Mouse (Mus musculus) liver, embryonic 11.5 days (tissue): Measurements from ENCODE around the gene 9130213A22Rik. TPM values are rescaled to one million over a fixed set of nuclear protein-coding genes. Genes with fewer than 3 reads are reported as not detected.

Experiments used
- ATAC-seq: fragments of 200-750 bp; cut with Nextera tagmentation; replicated peaks from 2 replicates; pipeline ENCODE4 v1.8.0; 2017; ENCODE audit warnings: moderate number of reproducible peaks, mild to moderate bottlenecking, moderate TSS enrichment, moderate library complexity; ENCODE audit not compliant: low FRiP score
- DNase-seq: peaks from one replicate; pipeline ENCODE4 v3.0.0-alpha.2; 2017; ENCODE audit warnings: low spot score
- H3K27ac ChIP-seq: fragments of 300-500 bp; sonication (generic); 2 replicates; pipeline ENCODE4 v1.5.1; 2014; ENCODE audit warnings: mild to moderate bottlenecking, low read depth, low read length, control low read depth
- H3K27me3 ChIP-seq: fragments of 300-500 bp; sonication (generic); replicated peaks from 2 replicates; pipeline ENCODE4 v1.6.1; 2014; ENCODE audit warnings: low read length, mixed read lengths; ENCODE audit not compliant: control insufficient read depth, insufficient read depth
- H3K36me3 ChIP-seq: fragments of 300-500 bp; sonication (generic); 2 replicates; pipeline ENCODE4 v1.6.1; 2014; ENCODE audit warnings: mild to moderate bottlenecking, low read length, moderate library complexity, mixed read lengths; ENCODE audit not compliant: control insufficient read depth, insufficient read depth
- H3K4me1 ChIP-seq: fragments of 300-500 bp; sonication (generic); replicated peaks from 2 replicates; pipeline ENCODE4 v1.6.1; 2014; ENCODE audit warnings: low read length, mixed read lengths; ENCODE audit not compliant: control insufficient read depth, insufficient read depth
- H3K4me2 ChIP-seq: fragments of 300-500 bp; sonication (generic); 2 replicates; pipeline ENCODE4 v1.6.1; 2014; ENCODE audit warnings: mild to moderate bottlenecking, control low read depth, moderate library complexity
- H3K4me3 ChIP-seq: fragments of 300-500 bp; sonication (generic); 2 replicates; pipeline ENCODE4 v1.5.1; 2014; ENCODE audit warnings: low read depth, low read length, control low read depth
- H3K9ac ChIP-seq: fragments of 300-500 bp; sonication (generic); 2 replicates; pipeline ENCODE4 v1.6.1; 2014; ENCODE audit warnings: low read depth, low read length, control low read depth
- H3K9me3 ChIP-seq: fragments of 300-500 bp; sonication (generic); 2 replicates; pipeline ENCODE4 v1.6.1; 2016; ENCODE audit warnings: low read length, inconsistent platforms, mixed read lengths; ENCODE audit not compliant: control insufficient read depth
- WGBS: fragments of 180-500 bp; shearing (Covaris S2); extraction: QIAGEN DNeasy Blood & Tissue Kit; methylation state at CpG from one replicate; pipeline ENCODE4 v1.1.7; 2014; 5-methylcytosine and 5-hydroxymethylcytosine counted together
- polyA plus RNA-seq: library from polyadenylated mRNA; unstranded; fragments of >200 nt; fragmentation: Nextera tagmentation; extraction: Ambion mirVana; gene quantifications from 2 replicates; pipeline ENCODE4 v1.2.1, GENCODE M21; 2014

Gene 9130213A22Rik
- polyA plus RNA-seq, 1 experiment from 2014 or later = 0.10 TPM

DNA sequence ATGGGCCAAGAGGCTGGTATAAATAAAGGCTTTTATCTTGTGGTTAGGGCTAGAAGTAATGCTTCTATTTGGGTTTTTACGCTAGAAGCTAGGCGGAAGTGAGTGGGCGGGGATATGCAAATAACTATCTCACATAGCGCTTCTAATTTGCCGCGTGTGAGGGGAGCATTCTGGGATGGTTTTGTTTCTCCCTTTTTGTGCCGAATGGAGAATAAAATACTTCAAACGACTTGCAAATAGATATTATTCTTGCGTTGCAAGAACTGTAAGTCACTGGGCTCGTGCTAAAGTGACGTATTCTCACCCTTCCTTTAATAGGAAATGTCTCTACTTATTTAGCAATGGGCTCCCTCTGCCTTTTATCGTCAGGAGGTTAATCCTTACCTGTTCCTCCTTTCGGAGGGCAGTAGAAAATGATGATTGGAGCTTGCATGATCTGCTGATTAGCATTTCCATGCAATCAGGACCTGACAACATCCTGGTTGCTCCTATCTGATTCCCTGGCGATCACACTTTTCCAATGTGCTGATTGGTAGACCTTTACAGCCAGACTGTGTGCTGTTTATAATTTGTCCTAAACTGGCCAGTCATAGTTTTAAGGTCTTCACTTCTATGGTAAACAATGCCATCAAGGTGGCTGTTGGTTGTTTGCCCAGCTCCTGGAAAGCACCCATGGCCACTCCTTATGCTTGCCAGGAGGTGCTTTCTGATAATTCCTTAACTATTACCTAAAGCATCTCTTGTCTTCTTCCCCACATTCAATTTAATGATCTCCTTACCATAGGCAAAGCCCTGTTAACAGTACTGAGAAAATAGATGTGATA lies 49.1 kb downstream of the 9130213A22Rik start:
- peak overlapping the region; percentile 95 for H3K27ac ChIP-seq
- under 1% methylated on average over 14 of the region's 14 CpGs for WGBS
- peak; percentile 70 for DNase-seq
- peak overlapping the region; percentile 90 for H3K4me2 ChIP-seq
- ATAC-seq = peak; percentile 81
- no peaks in the 10 kb centered on the region for H3K27me3 ChIP-seq
- peak overlapping the region; percentile 67 for H3K9ac ChIP-seq
- H3K9me3 ChIP-seq = no peaks in the 10 kb centered on the region
- H3K36me3 ChIP-seq = no peaks in the 10 kb centered on the region
- peak overlapping the region; percentile 33 for H3K4me3 ChIP-seq
- peaks cover 24% of the 10 kb centered on the region for H3K4me1 ChIP-seq

DNA sequence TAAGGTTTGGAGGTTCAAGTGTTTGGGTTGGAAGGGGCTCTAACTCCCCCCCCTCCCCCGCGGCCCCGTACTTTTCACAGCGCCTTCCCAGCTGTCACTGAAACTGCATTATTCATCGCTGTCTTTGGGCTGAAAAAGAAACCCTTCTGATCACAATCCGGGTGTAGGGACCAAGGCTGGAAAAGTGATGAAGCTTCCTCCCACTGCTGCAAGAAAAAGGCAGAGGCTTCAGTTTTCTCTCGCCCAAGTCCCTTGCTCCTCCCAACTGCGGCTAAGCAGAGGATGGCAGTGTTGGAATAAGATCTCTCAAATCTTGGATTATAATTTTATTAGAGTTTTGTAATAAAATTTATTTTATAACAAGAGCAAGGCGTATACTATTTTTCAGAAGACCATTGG lies 49.7 kb downstream of the 9130213A22Rik start:
- H3K4me3 ChIP-seq = peak overlapping the region; percentile 33
- no peaks in the 10 kb centered on the region for H3K27me3 ChIP-seq
- ATAC-seq (no peak), DNase-seq (no peak)
- peaks cover 25% of the 10 kb centered on the region for H3K4me1 ChIP-seq
- H3K36me3 ChIP-seq = no peaks in the 10 kb centered on the region
- H3K4me2 ChIP-seq = peak overlapping the region; percentile 90
- 18% methylated on average over 9 of the region's 9 CpGs for WGBS
- H3K9me3 ChIP-seq = no peaks in the 10 kb centered on the region
- H3K27ac ChIP-seq = peak overlapping the region; percentile 95
- H3K9ac ChIP-seq = peak overlapping the region; percentile 67

DNA sequence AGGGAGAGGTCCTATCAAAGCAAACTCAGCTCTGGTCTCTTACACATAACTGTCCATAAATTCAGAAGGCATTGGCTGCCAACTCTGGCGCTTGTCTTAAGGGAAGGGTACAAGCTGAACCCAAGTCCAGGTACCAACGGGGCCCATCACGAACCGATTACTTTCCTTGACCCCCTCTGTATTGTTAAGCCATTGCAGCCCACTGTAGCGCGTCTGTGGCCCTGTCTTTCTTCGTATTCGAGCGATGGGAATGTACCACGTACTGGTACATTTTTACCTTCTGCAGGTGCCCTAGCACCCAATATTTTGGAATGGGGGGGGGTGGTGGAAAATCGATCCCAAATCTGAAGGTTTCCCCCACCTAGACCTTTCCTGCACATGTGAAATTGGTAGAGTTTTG lies 50.2 kb downstream of the 9130213A22Rik start:
- DNase-seq (no peak), ATAC-seq (no peak)
- H3K4me3 ChIP-seq = peak overlapping the region; percentile 33; the same call in 1 of the 2 replicates
- no peaks in the 10 kb centered on the region for H3K36me3 ChIP-seq
- 83% methylated on average over 11 of the region's 11 CpGs for WGBS
- H3K4me1 ChIP-seq = peaks cover 29% of the 10 kb centered on the region
- H3K27ac ChIP-seq = no peak overlapping the region; the same call in 1 of the 2 replicates
- no peaks in the 10 kb centered on the region for H3K9me3 ChIP-seq
- peak overlapping the region; percentile 27; the same call in 1 of the 2 replicates for H3K9ac ChIP-seq
- no peaks in the 10 kb centered on the region for H3K27me3 ChIP-seq
- H3K4me2 ChIP-seq = peak overlapping the region; percentile 90

DNA sequence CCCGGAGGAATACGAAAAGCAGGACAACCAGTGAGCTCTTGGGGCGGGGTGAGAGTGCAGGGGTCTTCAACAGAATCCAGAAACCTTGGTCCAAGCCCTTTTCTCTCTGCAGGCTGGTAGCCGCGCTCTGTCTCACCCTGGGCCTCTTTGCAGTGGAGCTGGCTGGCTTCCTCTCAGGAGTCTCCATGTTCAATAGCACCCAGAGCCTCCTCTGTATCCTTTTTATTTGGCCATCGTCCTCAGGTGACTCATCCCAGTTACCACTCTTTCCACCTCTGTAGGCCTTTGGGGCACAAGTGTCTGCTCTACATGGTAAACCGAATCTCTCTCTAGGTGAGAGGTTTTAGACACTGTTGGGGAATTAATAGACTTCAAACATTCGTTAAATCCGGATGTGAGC lies 51.1 kb downstream of the 9130213A22Rik start:
- Histone ChIP-seq H3K4me2 (peak overlapping the region; percentile 90), H3K4me3 (peak overlapping the region; percentile 70), H3K9me3 (no peaks in the 10 kb centered on the region), H3K27me3 (no peaks in the 10 kb centered on the region), H3K36me3 (no peaks in the 10 kb centered on the region), H3K4me1 (peaks cover 37% of the 10 kb centered on the region), H3K27ac (peak overlapping the region; percentile 68), H3K9ac (peak overlapping the region; percentile 69)
- 29% methylated on average over 9 of the region's 9 CpGs for WGBS
- ATAC-seq (no peak), DNase-seq (no peak)

DNA sequence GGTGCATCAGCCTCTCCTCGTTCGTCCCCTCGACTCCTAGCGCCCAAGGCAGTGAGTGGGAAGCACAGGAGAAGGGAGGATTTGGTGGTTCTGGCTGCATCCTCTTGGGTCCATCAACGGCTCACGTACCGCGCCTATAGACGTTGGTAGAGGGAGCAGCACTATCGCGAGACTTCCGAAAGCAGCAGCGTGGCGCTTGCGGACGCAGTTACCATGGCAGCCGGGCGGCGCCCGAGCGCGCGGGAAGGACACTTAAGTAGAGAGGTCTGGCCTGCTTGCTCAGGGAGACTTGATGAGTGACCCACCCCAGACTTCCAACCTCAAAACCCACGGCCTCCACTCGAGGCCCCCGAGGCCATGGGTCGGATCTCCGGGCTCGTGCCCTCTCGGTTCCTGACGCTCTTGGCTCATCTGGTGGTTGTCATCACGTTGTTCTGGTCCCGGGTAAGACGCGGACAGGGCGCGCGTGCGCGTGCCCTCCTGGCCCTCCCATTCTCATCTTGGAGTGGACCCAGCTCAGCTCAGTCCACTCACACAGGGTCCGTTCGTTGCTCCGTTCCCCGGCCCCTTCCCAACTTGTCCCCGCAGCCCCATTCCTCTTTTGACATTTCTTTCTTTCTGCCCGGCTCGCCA lies 51.7 kb downstream of the 9130213A22Rik start, which contains the start of gene Tmem107:
Gene Tmem107 (plus strand): TSS at position 217 of the 633 bp plus-strand sequence.
- peaks cover 40% of the 10 kb centered on the region for H3K4me1 ChIP-seq
- ATAC-seq = peak; percentile 82
- H3K9me3 ChIP-seq = no peaks in the 10 kb centered on the region

DNA sequence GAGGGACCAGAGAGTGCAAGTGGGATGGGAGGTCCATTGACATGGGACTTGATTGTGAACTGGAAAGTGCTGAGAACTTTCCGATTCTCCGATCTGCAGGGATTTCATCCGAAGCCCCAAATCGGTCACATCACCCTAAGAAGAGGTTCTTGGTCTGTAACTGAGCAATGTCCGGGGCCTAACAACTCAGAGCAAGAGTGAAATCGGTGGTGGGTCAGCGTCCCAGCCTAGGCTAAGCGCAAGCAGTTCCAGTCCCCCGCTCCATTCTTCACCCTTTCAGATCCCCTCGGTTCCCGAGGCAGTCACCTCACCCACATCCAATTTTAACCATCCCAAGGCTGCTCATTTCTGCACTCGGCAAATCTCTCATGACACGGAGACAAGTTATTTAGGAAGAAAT lies 52.3 kb downstream of the 9130213A22Rik start:
- peaks cover 40% of the 10 kb centered on the region for H3K4me1 ChIP-seq
- no peaks in the 10 kb centered on the region for H3K9me3 ChIP-seq
- peak overlapping the region; percentile 81 for H3K9ac ChIP-seq
- H3K27me3 ChIP-seq = no peaks in the 10 kb centered on the region
- H3K27ac ChIP-seq = peak overlapping the region; percentile 68
- ATAC-seq (no peak), DNase-seq (no peak)
- H3K36me3 ChIP-seq = no peaks in the 10 kb centered on the region
- peak overlapping the region; percentile 90 for H3K4me2 ChIP-seq
- 2% methylated on average over 13 of the region's 13 CpGs for WGBS
- peak overlapping the region; percentile 70 for H3K4me3 ChIP-seq

More for the DNA sequence above, 51.7 kb downstream of the 9130213A22Rik start, which contains the start of gene Tmem107:
- Histone ChIP-seq H3K36me3 (no peaks in the 10 kb centered on the region), H3K27ac (peak within 1 kb of the TSS; percentile 68), H3K9ac (peak within 1 kb of the TSS; percentile 81), H3K4me2 (peak within 1 kb of the TSS; percentile 90), H3K4me3 (peak within 1 kb of the TSS; percentile 70), H3K27me3 (no peaks in the 10 kb centered on the region)
- peak; percentile 91 for DNase-seq
- WGBS = under 1% methylated on average over 47 of the region's 47 CpGs

Other genes with a start within 250 kb of the 9130213A22Rik start
- gene Rnf222, start 234.0 kb downstream of the 9130213A22Rik start, polyA plus RNA-seq = 0.10 and 0.16 TPM in 2 replicates
- gene Rpl26, start 221.0 kb downstream of the 9130213A22Rik start, polyA plus RNA-seq = 1,252 and 1,388 TPM in 2 replicates
- gene Odf4, start 195.5 kb downstream of the 9130213A22Rik start, polyA plus RNA-seq = not detected in 2 replicates
- gene Arhgef15, start 165.1 kb downstream of the 9130213A22Rik start, polyA plus RNA-seq = 5.8 and 6.8 TPM in 2 replicates
- 1.4 and 1.7 TPM in 2 replicates for gene Slc25a35, start 154.5 kb downstream of the 9130213A22Rik start, polyA plus RNA-seq
- gene Rangrf, start 147.4 kb downstream of the 9130213A22Rik start, polyA plus RNA-seq = 94.4 and 97.5 TPM in 2 replicates
- gene Pfas, start 114.1 kb downstream of the 9130213A22Rik start, polyA plus RNA-seq = 60.2 and 64.9 TPM in 2 replicates
- 57.5 and 60.5 TPM in 2 replicates for gene Ctc1, start 106.7 kb downstream of the 9130213A22Rik start, polyA plus RNA-seq
- gene Aurkb, start 76.9 kb downstream of the 9130213A22Rik start, polyA plus RNA-seq = 168 and 170 TPM in 2 replicates
- 5.9 and 6.6 TPM in 2 replicates for gene Borcs6, start 62.9 kb downstream of the 9130213A22Rik start, polyA plus RNA-seq
- gene Tmem107, start 51.8 kb downstream of the 9130213A22Rik start, polyA plus RNA-seq = 39.1 and 43.5 TPM in 2 replicates
- 47.2 and 56.0 TPM in 2 replicates for gene Vamp2, start 34.1 kb downstream of the 9130213A22Rik start, polyA plus RNA-seq
- gene Per1, start 27.4 kb downstream of the 9130213A22Rik start, polyA plus RNA-seq = 6.2 and 6.6 TPM in 2 replicates
- gene Hes7, start 2.2 kb downstream of the 9130213A22Rik start, polyA plus RNA-seq = 0.55 and 0.59 TPM in 2 replicates
- gene Aloxe3, start 3.3 kb upstream of the 9130213A22Rik start, polyA plus RNA-seq = 0.48 TPM in 1 of 2 replicates, not detected in the other
- gene Alox12b, start 34.4 kb upstream of the 9130213A22Rik start, polyA plus RNA-seq = not detected in 2 replicates
- 0.12 TPM in 1 of 2 replicates, not detected in the other for gene Alox8, start 75.3 kb upstream of the 9130213A22Rik start, polyA plus RNA-seq
- 0.04 and 0.05 TPM in 2 replicates for gene Gucy2e, start 114.4 kb upstream of the 9130213A22Rik start, polyA plus RNA-seq
- gene Cntrob, start 201.2 kb upstream of the 9130213A22Rik start, polyA plus RNA-seq = 14.9 and 17.1 TPM in 2 replicates
- gene Trappc1, start 201.4 kb upstream of the 9130213A22Rik start, polyA plus RNA-seq = 114 and 123 TPM in 2 replicates
- 0.42 and 0.52 TPM in 2 replicates for gene Kcnab3, start 203.7 kb upstream of the 9130213A22Rik start, polyA plus RNA-seq
- gene Rnf227, start 217.9 kb upstream of the 9130213A22Rik start, polyA plus RNA-seq = 4.3 and 5.4 TPM in 2 replicates
- gene Chd3, start 246.8 kb upstream of the 9130213A22Rik start, polyA plus RNA-seq = 13.8 and 17.1 TPM in 2 replicates